Mouse (Mus musculus) olfactory bulb, adult 2 months (tissue): ENCODE results near the gene Mxra8.

Source experiments
- CTCF ChIP-seq: fragments of 200-500 bp; IDR thresholded peaks from 2 replicates; pipeline ENCODE4 v1.5.1; 2012; ENCODE audit warnings: low read depth, mild to moderate bottlenecking, low read length, moderate library complexity; ENCODE audit not compliant: insufficient read depth
- POLR2A ChIP-seq: fragments of 200-500 bp; IDR thresholded peaks from 2 replicates; pipeline ENCODE4 v1.6.1; 2012; ENCODE audit warnings: mild to moderate bottlenecking, low read depth, low read length, moderate library complexity; ENCODE audit not compliant: insufficient read depth

DNA sequence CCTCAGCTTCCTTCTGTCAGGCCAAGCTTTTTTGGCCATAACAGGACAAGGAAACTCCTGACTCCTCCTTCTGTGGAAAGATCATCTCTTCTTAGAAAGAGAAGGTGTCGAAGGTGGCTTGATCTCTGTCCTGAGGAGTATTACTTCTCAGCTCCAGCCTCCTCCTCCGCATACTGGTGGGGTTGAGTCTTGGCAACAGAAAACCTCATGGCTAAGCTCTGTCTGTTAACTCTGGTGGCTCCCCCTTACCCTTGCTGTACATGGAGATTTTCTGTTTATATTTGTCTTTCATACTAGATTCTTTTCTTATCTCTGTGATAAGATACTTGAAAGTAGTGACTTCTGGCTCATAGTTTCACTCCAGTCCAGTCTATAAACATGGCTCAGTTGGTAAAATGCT is 45.8 kb upstream of the Mxra8 start:
- TF ChIP-seq POLR2A, result no peak
- no peak for TF ChIP-seq CTCF
